Mouse (Mus musculus) leukemia stem cell, adult 10-12 weeks (primary cell): ENCODE data around the gene Grtp1. TPM values are rescaled to one million over a fixed set of nuclear protein-coding genes. Genes with fewer than 3 reads are reported as not detected.

Source experiments
- polyA plus RNA-seq: library from polyadenylated mRNA; stranded (reverse); fragments of >175 nt; gene quantifications from 2 replicates; pipeline ENCODE4 v1.2.3, GENCODE M21; 2012; ENCODE audit warnings: low replicate concordance

The Grtp1 gene
- 7.6 and 10.3 TPM in 2 replicates for polyA plus RNA-seq

GRCm38 (mm10) chr8:13200301-13201012 is at the start of gene Grtp1:
Gene Grtp1, minus strand, starts transcription at chr8:13200620.

GRCm38 (mm10) chr8:13158718-13159376 is 41.6 kb downstream of the Grtp1 start, which contains the start of gene Lamp1:
Gene Lamp1, plus strand, starts transcription at chr8:13159161.

Other genes starting within 250 kb of the Grtp1 start
- gene F7, start 174.6 kb downstream of the Grtp1 start, polyA plus RNA-seq: 0.15 TPM in 1 of 2 replicates, not detected in the other
- gene F10, start 163.3 kb downstream of the Grtp1 start, polyA plus RNA-seq: 0.20 and 2.8 TPM in 2 replicates
- gene Proz, start 139.7 kb downstream of the Grtp1 start, polyA plus RNA-seq: 0.08 TPM in 1 of 2 replicates, not detected in the other
- 7.4 and 34.0 TPM in 2 replicates for gene Pcid2, start 95.2 kb downstream of the Grtp1 start, polyA plus RNA-seq
- gene Cul4a, start 95.0 kb downstream of the Grtp1 start, polyA plus RNA-seq: 84.0 and 89.8 TPM in 2 replicates
- gene Lamp1, start 41.5 kb downstream of the Grtp1 start, polyA plus RNA-seq: 115 and 382 TPM in 2 replicates
- gene Adprhl1, start 53.5 kb upstream of the Grtp1 start, polyA plus RNA-seq: not detected in 2 replicates
- gene Dcun1d2, start 87.5 kb upstream of the Grtp1 start, polyA plus RNA-seq: 0.43 and 4.0 TPM in 2 replicates
- 4.4 and 13.1 TPM in 2 replicates for gene Tmco3, start 87.6 kb upstream of the Grtp1 start, polyA plus RNA-seq
- gene Tfdp1, start 138.1 kb upstream of the Grtp1 start, polyA plus RNA-seq: 13.5 and 32.3 TPM in 2 replicates
- gene Atp4b, start 196.2 kb upstream of the Grtp1 start, polyA plus RNA-seq: 0.13 TPM in 1 of 2 replicates, not detected in the other
- not detected in 2 replicates for gene Grk1, start 204.5 kb upstream of the Grtp1 start, polyA plus RNA-seq
- not detected in 2 replicates for gene Tmem255b, start 234.6 kb upstream of the Grtp1 start, polyA plus RNA-seq